Mouse (Mus musculus) ovary, adult 2 months (tissue): Measurements from ENCODE around the gene Zfp1. TPM values are rescaled to one million over a fixed set of nuclear protein-coding genes. Genes with fewer than 3 reads are reported as not detected.

Source experiments
- polyA plus RNA-seq: library from polyadenylated mRNA; depleted of rRNA; stranded (reverse); fragments of >200 nt; gene quantifications from 2 replicates; pipeline ENCODE4 v1.2.3, GENCODE M21; 2012; rRNA removed

The Zfp1 gene
- polyA plus RNA-seq: 6.8 and 6.9 TPM in 2 replicates

DNA sequence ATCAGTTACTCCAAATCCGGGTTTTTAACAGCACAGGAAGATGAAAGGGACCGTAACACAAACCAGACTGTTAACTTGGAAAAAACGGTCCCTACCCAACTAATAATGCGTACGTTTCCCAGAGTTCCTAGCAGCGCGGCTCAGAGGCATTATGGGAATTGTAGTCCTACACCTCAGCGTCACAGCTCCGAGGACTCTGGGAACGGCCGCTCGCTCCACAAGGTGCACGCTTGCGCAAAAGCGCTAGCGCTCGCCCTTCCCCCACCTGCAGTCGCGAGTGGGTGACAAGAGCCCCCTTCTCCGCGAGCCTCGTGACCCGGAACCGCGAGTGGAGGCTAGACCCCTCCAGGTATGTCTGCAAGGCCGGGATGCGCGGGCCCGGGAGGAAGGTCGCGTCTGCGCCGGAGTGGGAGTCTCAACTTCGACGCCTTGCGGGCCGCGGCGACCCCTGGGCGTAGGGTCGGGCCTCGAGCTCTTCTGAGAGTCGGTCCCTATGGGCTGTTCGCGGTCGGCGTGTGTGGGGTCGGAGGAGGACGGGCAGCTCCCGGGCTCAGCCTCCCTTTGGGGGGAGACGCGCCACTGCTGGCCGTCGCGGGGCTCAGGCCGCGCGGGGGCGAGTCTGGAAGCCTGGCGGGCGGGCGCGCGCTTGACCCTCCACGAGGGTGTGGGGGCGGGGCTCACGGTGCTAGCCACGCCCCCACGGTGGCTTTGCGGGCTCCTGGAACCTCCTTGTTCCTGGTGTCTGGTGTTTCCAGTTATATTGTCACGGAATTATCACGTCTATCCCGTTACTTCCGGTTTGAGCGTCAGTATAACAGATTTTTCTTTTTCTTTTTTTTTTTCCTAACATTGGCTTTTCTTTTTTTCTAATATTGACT is at the start of gene Zfp1:
Gene Zfp1 (plus strand): TSS at position 138 of the 878 bp plus-strand sequence.

GRCm38 (mm10) chr8:111630105-111630521 is 13.1 kb upstream of the Zfp1 start, which contains the start of gene Ldhd:
Ldhd (minus strand) TSS chr8:111630374.

DNA sequence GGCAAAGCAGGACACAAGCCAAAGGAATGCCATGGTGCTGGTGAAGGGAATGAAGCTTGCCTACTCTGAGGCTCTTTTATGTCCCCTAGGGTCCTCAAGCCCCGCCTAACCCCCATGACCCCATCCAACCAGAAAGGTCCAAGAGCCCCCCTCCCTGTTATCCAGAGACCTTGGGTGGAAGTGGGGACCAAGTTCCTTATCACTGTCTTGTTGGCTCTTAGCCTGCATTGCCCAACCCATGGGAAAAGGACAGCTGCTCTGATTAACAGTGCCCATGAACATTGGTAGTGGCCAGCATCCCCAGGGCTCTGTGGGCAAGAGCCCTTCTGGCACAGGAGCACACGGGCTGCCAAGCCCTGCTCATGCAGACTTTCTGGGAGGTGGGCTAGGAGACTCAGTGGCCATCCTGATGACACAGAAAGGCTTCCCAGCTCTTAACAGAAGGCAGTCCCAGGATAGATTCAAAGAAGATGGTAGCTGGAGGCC is 47.8 kb downstream of the Zfp1 start, which contains the start of gene Ctrb1:
Gene Ctrb1 (minus strand): TSS at position 51 of the 486 bp plus-strand sequence.

Other genes with a start within 250 kb of the Zfp1 start
- gene Fa2h, start 249.6 kb upstream of the Zfp1 start, polyA plus RNA-seq: 2.5 and 3.2 TPM in 2 replicates
- 16.7 and 22.1 TPM in 2 replicates for gene Wdr59, start 121.3 kb upstream of the Zfp1 start, polyA plus RNA-seq
- gene Znrf1, start 107.3 kb upstream of the Zfp1 start, polyA plus RNA-seq: 138 and 182 TPM in 2 replicates
- gene Ldhd, start 13.0 kb upstream of the Zfp1 start, polyA plus RNA-seq: 27.7 and 34.6 TPM in 2 replicates
- gene Ctrb1, start 47.6 kb downstream of the Zfp1 start, polyA plus RNA-seq: 4.6 and 15.5 TPM in 2 replicates
- gene Bcar1, start 100.4 kb downstream of the Zfp1 start, polyA plus RNA-seq: 108 and 120 TPM in 2 replicates
- 1.6 and 2.8 TPM in 2 replicates for gene Cfdp1, start 210.9 kb downstream of the Zfp1 start, polyA plus RNA-seq
- gene Tmem170, start 233.3 kb downstream of the Zfp1 start, polyA plus RNA-seq: 3.1 and 3.2 TPM in 2 replicates